Mouse (Mus musculus): ENCODE results near the gene Rfx4.
A peak's percentile ranks its signal among the peaks of the same experiment; 100 is the strongest.

The Rfx4 gene

GRCm38 (mm10) chr10:84811913-84812295, 56.0 kb downstream of the Rfx4 start:
- DNase-seq (ENCODE audit: low spot score in 2 of 2), result no peak

GRCm38 (mm10) chr10:84815676-84816436, 60.0 kb downstream of the Rfx4 start:
- no peak for DNase-seq (ENCODE audit: low spot score in 2 of 2)

GRCm38 (mm10) chr10:84817086-84817869, 61.4 kb downstream of the Rfx4 start:
- DNase-seq (ENCODE audit: low spot score in 2 of 2), result no peak

- DNase-seq (ENCODE audit: low spot score in 2 of 2), result no peak
Measured at GRCm38 (mm10) chr10:84819669-84820068, 63.8 kb downstream of the Rfx4 start.

- DNase-seq (ENCODE audit: low spot score in 2 of 2), result no peak
Measured at GRCm38 (mm10) chr10:84820230-84820629, 64.4 kb downstream of the Rfx4 start.

- no peak for DNase-seq (ENCODE audit: low spot score in 2 of 2)
Measured at GRCm38 (mm10) chr10:84822741-84823151, 66.9 kb downstream of the Rfx4 start.

- DNase-seq (ENCODE audit: low spot score in 2 of 2), result no peak
Measured at GRCm38 (mm10) chr10:84823621-84824020, 67.8 kb downstream of the Rfx4 start.

GRCm38 (mm10) chr10:84829009-84829408, 73.1 kb downstream of the Rfx4 start:
- DNase-seq (ENCODE audit: low spot score in 2 of 2), result no peak

GRCm38 (mm10) chr10:84835596-84835995, 79.7 kb downstream of the Rfx4 start:
- DNase-seq (ENCODE audit: low spot score in 2 of 2), result no peak

GRCm38 (mm10) chr10:84836104-84836503, 80.2 kb downstream of the Rfx4 start:
- DNase-seq (ENCODE audit: low spot score in 2 of 2), result no peak

- DNase-seq (ENCODE audit: low spot score in 2 of 2), result no peak
Measured at GRCm38 (mm10) chr10:84837355-84837754, 81.5 kb downstream of the Rfx4 start.

GRCm38 (mm10) chr10:84838850-84839473, 83.1 kb downstream of the Rfx4 start:
- no peak for DNase-seq (ENCODE audit: low spot score in 2 of 2)

- no peak for DNase-seq (ENCODE audit: low spot score in 2 of 2)
Measured at GRCm38 (mm10) chr10:84846638-84847037, 90.8 kb downstream of the Rfx4 start.

GRCm38 (mm10) chr10:84851981-84852979, 96.4 kb downstream of the Rfx4 start:
- peak; percentile 57 to 73 for DNase-seq (ENCODE audit: low spot score in 2 of 2)

- DNase-seq (ENCODE audit: low spot score in 2 of 2), result no peak
Measured at GRCm38 (mm10) chr10:84854059-84854458, 98.2 kb downstream of the Rfx4 start.

GRCm38 (mm10) chr10:84855466-84855865, 99.6 kb downstream of the Rfx4 start:
- no peak for DNase-seq (ENCODE audit: low spot score in 2 of 2)

GRCm38 (mm10) chr10:84858371-84858770, 102.5 kb downstream of the Rfx4 start:
- DNase-seq (ENCODE audit: low spot score in 2 of 2), result no peak

GRCm38 (mm10) chr10:84858806-84859496, 103.1 kb downstream of the Rfx4 start:
- no peak for DNase-seq (ENCODE audit: low spot score in 2 of 2)

GRCm38 (mm10) chr10:84859556-84860380, 103.9 kb downstream of the Rfx4 start:
- no peak for DNase-seq (ENCODE audit: low spot score in 2 of 2)

GRCm38 (mm10) chr10:84863488-84863887, 107.6 kb downstream of the Rfx4 start:
- DNase-seq (ENCODE audit: low spot score in 2 of 2), result no peak
